In the genomic region with DNA sequence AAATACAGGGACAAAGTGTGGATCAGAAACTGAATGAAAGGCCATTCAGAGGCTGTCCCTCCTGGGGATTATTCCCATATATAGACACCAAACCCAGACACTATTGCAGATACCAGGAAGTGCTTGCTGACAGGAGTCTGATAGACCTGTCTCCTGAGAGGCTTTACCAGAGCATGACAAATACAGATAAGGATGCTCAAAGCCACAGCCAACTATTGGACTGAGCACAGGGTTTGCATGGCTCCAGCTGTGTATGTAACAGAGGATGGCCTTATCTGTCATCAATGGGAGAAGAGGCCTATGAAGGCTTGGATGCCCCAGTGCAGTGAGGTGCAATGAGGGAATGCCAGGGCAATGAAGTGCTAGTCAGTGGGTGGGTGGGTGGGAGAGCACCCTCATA, we compare ENCODE assay signal across 1 mouse cellular context.
TF ChIP-seq lines count a peak whose summit lies in the region.

No protein-coding gene starts in this region.

TF ChIP-seq in MEL, 35 proteins besides CTCF, POLR2A, EP300 and RAD21 (continued from another document):
- peak; percentile 67; the same call in 1 of the 2 replicates for TF ChIP-seq ELF1 (IDR thresholded peaks at IDR 0.05; ENCODE audit: low read depth, low read length)
TF ChIP-seq in MEL: peak in this region for 2.
